Mouse (Mus musculus): ENCODE results near the gene Pdzrn4. TPM values are rescaled to one million over a fixed set of nuclear protein-coding genes. Genes with fewer than 3 reads are reported as not detected.

Gene Pdzrn4
- total and polyA plus RNA-seq, 2 experiments: not detected

GRCm38 (mm10) chr15:92416658-92417057 is 20.0 kb downstream of the Pdzrn4 start:
- TF ChIP-seq CTCF (IDR thresholded peaks at IDR 0.05; ENCODE audit: low read depth, low read length) (no peak), POLR2A (IDR thresholded peaks at IDR 0.05; ENCODE audit: extremely low read depth, insufficient read depth, low read length) (no peak)
- DNase-seq (ENCODE audit: extremely low read depth, low read depth, low spot score): no peak
- no peaks in the 10 kb centered on the region for H3K4me1 ChIP-seq (ENCODE audit: control insufficient read depth, insufficient read depth, low read length)
- no peak overlapping the region for H3K4me3 ChIP-seq (ENCODE audit: insufficient read depth, low read depth, low read length)
- no peaks in the 10 kb centered on the region for H3K79me2 ChIP-seq (ENCODE audit: control insufficient read depth, insufficient read depth, low read length)
- no peak overlapping the region for H3K9ac ChIP-seq (ENCODE audit: low read depth, low read length)
- WGBS: 83% methylated on average over 7 of the region's 7 CpGs
- no peaks in the 10 kb centered on the region for H3K27me3 ChIP-seq (ENCODE audit: control insufficient read depth, insufficient read depth, low read length)
- H3K27ac ChIP-seq (replicated peaks; ENCODE audit: insufficient read depth, low read depth, low read length): no peak overlapping the region
- H3K36me3 ChIP-seq (ENCODE audit: control insufficient read depth, insufficient read depth, low read length): no peaks in the 10 kb centered on the region

GRCm38 (mm10) chr15:92417120-92417519 is 20.4 kb downstream of the Pdzrn4 start:
- WGBS: 60% methylated on average over 3 of the region's 3 CpGs
- no peak overlapping the region for H3K4me3 ChIP-seq (ENCODE audit: insufficient read depth, low read depth, low read length)
- TF ChIP-seq POLR2A (IDR thresholded peaks at IDR 0.05; ENCODE audit: extremely low read depth, insufficient read depth, low read length): no peak
- no peak for TF ChIP-seq CTCF (IDR thresholded peaks at IDR 0.05; ENCODE audit: low read depth, low read length)

GRCm38 (mm10) chr15:92434605-92435004 is 37.9 kb downstream of the Pdzrn4 start:
- Histone ChIP-seq H3K9ac (ENCODE audit: low read depth, low read length) (no peak overlapping the region), H3K27me3 (ENCODE audit: control insufficient read depth, insufficient read depth, low read length) (no peaks in the 10 kb centered on the region), H3K27ac (replicated peaks; ENCODE audit: insufficient read depth, low read depth, low read length) (no peak overlapping the region), H3K36me3 (ENCODE audit: control insufficient read depth, insufficient read depth, low read length) (no peaks in the 10 kb centered on the region), H3K4me3 (ENCODE audit: insufficient read depth, low read depth, low read length) (no peak overlapping the region), H3K4me1 (ENCODE audit: control insufficient read depth, insufficient read depth, low read length) (no peaks in the 10 kb centered on the region), H3K79me2 (ENCODE audit: control insufficient read depth, insufficient read depth, low read length) (no peaks in the 10 kb centered on the region)
- TF ChIP-seq CTCF (IDR thresholded peaks at IDR 0.05; ENCODE audit: low read depth, low read length): peak; percentile 27; the same call in 1 of the 2 replicates
- no peak for TF ChIP-seq POLR2A (IDR thresholded peaks at IDR 0.05; ENCODE audit: extremely low read depth, insufficient read depth, low read length)
- DNase-seq (ENCODE audit: extremely low read depth, low read depth, low spot score): peak; percentile 10
- 7% methylated on average over 6 of the region's 6 CpGs for WGBS

More at GRCm38 (mm10) chr15:92417120-92417519, 20.4 kb downstream of the Pdzrn4 start:
- no peaks in the 10 kb centered on the region for H3K79me2 ChIP-seq (ENCODE audit: control insufficient read depth, insufficient read depth, low read length)
- no peak for DNase-seq (ENCODE audit: extremely low read depth, low read depth, low spot score)
- H3K36me3 ChIP-seq (ENCODE audit: control insufficient read depth, insufficient read depth, low read length): no peaks in the 10 kb centered on the region
- no peak overlapping the region for H3K9ac ChIP-seq (ENCODE audit: low read depth, low read length)
- H3K27me3 ChIP-seq (ENCODE audit: control insufficient read depth, insufficient read depth, low read length): no peaks in the 10 kb centered on the region
- no peak overlapping the region for H3K27ac ChIP-seq (replicated peaks; ENCODE audit: insufficient read depth, low read depth, low read length)
- H3K4me1 ChIP-seq (ENCODE audit: control insufficient read depth, insufficient read depth, low read length): no peaks in the 10 kb centered on the region

GRCm38 (mm10) chr15:92435306-92435705 is 38.6 kb downstream of the Pdzrn4 start:
- no peaks in the 10 kb centered on the region for H3K4me1 ChIP-seq (ENCODE audit: control insufficient read depth, insufficient read depth, low read length)
- no peak overlapping the region for H3K4me3 ChIP-seq (ENCODE audit: insufficient read depth, low read depth, low read length)
- no peak overlapping the region for H3K9ac ChIP-seq (ENCODE audit: low read depth, low read length)
- no peak overlapping the region for H3K27ac ChIP-seq (replicated peaks; ENCODE audit: insufficient read depth, low read depth, low read length)
- no peaks in the 10 kb centered on the region for H3K79me2 ChIP-seq (ENCODE audit: control insufficient read depth, insufficient read depth, low read length)
- no peak for TF ChIP-seq POLR2A (IDR thresholded peaks at IDR 0.05; ENCODE audit: extremely low read depth, insufficient read depth, low read length)
- TF ChIP-seq CTCF (IDR thresholded peaks at IDR 0.05; ENCODE audit: low read depth, low read length): no peak
- DNase-seq (ENCODE audit: extremely low read depth, low read depth, low spot score): no peak
- no peaks in the 10 kb centered on the region for H3K36me3 ChIP-seq (ENCODE audit: control insufficient read depth, insufficient read depth, low read length)
- 62% methylated on average over 4 of the region's 4 CpGs for WGBS
- H3K27me3 ChIP-seq (ENCODE audit: control insufficient read depth, insufficient read depth, low read length): no peaks in the 10 kb centered on the region

GRCm38 (mm10) chr15:92441630-92442180 is 45.0 kb downstream of the Pdzrn4 start:
- no peaks in the 10 kb centered on the region for H3K4me1 ChIP-seq (ENCODE audit: control insufficient read depth, insufficient read depth, low read length)
- no peaks in the 10 kb centered on the region for H3K36me3 ChIP-seq (ENCODE audit: control insufficient read depth, insufficient read depth, low read length)
- WGBS: 83% methylated on average over 19 of the region's 19 CpGs
- H3K79me2 ChIP-seq (ENCODE audit: control insufficient read depth, insufficient read depth, low read length): no peaks in the 10 kb centered on the region
- no peak for DNase-seq (ENCODE audit: extremely low read depth, low read depth, low spot score)
- no peak overlapping the region for H3K27ac ChIP-seq (replicated peaks; ENCODE audit: insufficient read depth, low read depth, low read length)
- no peak overlapping the region for H3K4me3 ChIP-seq (ENCODE audit: insufficient read depth, low read depth, low read length)
- H3K27me3 ChIP-seq (ENCODE audit: control insufficient read depth, insufficient read depth, low read length): no peaks in the 10 kb centered on the region
- TF ChIP-seq POLR2A (IDR thresholded peaks at IDR 0.05; ENCODE audit: extremely low read depth, insufficient read depth, low read length): no peak
- TF ChIP-seq CTCF (IDR thresholded peaks at IDR 0.05; ENCODE audit: low read depth, low read length): no peak
- no peak overlapping the region for H3K9ac ChIP-seq (ENCODE audit: low read depth, low read length)

- H3K27me3 ChIP-seq (ENCODE audit: control insufficient read depth, insufficient read depth, low read length): no peaks in the 10 kb centered on the region
- no peak overlapping the region for H3K9ac ChIP-seq (ENCODE audit: low read depth, low read length)
- WGBS: 43% methylated on average over 8 of the region's 8 CpGs
- TF ChIP-seq POLR2A (IDR thresholded peaks at IDR 0.05; ENCODE audit: extremely low read depth, insufficient read depth, low read length) (no peak), CTCF (IDR thresholded peaks at IDR 0.05; ENCODE audit: low read depth, low read length) (no peak)
- DNase-seq (ENCODE audit: extremely low read depth, low read depth, low spot score): no peak
- H3K4me3 ChIP-seq (ENCODE audit: insufficient read depth, low read depth, low read length): no peak overlapping the region
- no peaks in the 10 kb centered on the region for H3K4me1 ChIP-seq (ENCODE audit: control insufficient read depth, insufficient read depth, low read length)
- no peaks in the 10 kb centered on the region for H3K79me2 ChIP-seq (ENCODE audit: control insufficient read depth, insufficient read depth, low read length)
- H3K27ac ChIP-seq (replicated peaks; ENCODE audit: insufficient read depth, low read depth, low read length): no peak overlapping the region
- no peaks in the 10 kb centered on the region for H3K36me3 ChIP-seq (ENCODE audit: control insufficient read depth, insufficient read depth, low read length)
These were observed 51.0 kb downstream of the Pdzrn4 start for GRCm38 (mm10) chr15:92447708-92448147.

All from liver, adult 2 months (tissue).